Mouse (Mus musculus) retina, postnatal 7 days (tissue): Measurements from ENCODE around the gene Rab5b.
A peak's percentile ranks its signal among the peaks of the same experiment; 100 is the strongest.

Experiments
- DNase-seq: peaks from one replicate; pipeline ENCODE4 v3.0.0-alpha.2; 2012; ENCODE audit warnings: low read depth, low spot score

Gene Rab5b

GRCm38 (mm10) chr10:128699006-128699405 is 2.9 kb upstream of the Rab5b start:
- DNase-seq: no peak

- DNase-seq: no peak
Observed at GRCm38 (mm10) chr10:128697072-128697725, 1.1 kb upstream of the Rab5b start.

GRCm38 (mm10) chr10:128695411-128695991 is 563 bp downstream of the Rab5b start:
- DNase-seq: no peak

DNA sequence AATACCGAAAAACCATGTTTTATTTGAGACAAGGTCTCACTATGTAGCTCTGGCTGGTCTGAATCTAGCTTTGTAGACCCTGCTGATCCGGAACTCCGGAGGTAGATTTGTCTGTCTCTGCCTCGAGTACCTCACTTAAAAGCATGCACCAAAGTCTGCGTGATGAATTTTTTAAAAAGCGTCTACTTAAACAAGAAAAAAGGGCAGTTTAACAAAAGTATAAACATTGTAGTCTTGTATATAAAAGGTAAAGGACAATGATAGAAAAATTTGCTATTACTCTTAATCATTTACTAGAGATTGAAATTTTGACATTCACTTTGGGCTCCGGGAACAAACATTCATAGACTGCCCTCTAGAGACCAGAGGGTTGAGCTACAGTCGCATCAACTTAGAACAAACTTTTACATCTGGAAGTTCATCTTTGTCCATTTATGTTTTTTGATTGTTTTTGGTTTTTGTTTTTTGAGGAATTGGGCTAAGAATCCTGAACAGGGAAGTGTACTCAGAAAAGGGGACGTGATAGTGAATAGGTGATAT is 21.5 kb downstream of the Rab5b start:
- DNase-seq: no peak

GRCm38 (mm10) chr10:128673763-128674468 is 22.1 kb downstream of the Rab5b start, which contains the start of gene Suox:
Suox (minus strand) TSS chr10:128674073.
- DNase-seq: peak; percentile 54

DNA sequence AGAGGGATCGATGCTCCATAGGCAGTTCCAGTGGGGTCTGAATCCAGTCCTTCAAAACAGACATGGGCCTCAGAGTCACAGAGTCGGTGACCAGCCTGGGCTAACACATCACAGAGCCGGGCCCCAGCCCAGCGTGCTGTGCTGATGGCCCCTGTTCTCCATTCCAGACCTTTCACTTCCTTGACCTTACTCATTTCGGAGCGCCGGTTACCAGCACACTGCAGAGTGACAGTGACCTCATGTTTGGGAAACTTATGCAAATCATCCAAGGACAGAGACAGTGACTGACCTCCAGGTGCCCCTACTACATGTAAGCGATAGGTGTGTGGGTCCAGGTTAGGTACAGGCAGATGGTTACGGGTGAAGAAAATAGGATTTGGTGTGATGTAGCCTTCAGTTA is 24.9 kb downstream of the Rab5b start:
- DNase-seq: no peak

DNA sequence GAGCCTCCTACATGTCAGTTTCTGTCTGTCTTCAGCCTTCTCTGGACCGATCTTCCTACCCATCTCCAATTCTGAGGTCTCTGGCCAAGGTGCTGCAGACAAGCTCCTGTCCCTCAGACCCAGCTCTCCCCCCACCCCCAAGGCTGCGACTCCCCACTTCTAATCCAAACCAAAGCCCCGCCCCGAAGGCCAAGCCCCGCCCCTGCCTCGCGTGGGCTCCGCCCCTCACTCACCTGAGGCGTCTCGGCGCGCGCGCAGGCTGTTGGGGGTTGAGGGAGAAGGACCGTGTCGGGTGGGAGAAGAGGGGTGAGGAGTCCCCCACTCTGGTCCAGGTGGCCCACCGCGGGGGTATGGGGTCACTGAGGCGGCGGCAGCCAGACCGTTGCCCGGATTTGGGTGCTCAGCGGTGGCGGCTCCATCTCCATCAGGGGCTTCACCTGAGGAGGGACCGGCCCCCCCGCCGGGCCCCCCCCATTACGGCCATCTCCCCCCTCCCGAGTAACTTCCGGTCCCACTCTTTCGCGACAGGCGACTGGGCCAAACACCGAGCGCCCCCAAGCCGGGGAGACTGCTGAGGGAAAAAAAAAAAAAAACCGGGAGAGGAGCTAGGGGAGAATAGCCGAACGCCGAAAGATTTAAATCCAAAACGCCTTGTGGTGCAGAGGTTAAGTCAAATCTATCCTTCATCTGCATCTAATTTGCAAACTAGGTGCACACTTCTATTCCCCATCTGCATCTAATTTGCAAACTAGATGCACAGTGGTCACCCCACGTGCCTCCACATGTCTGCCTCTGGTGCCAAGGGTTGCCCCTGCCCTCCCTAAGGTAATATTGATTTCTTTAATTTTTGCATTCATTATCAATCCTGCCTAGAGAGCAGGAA is 27.0 kb downstream of the Rab5b start:
- no peak for DNase-seq

GRCm38 (mm10) chr10:128665806-128666205 is 30.3 kb downstream of the Rab5b start:
- DNase-seq: no peak

GRCm38 (mm10) chr10:128665307-128665706 is 30.8 kb downstream of the Rab5b start:
- DNase-seq: no peak

GRCm38 (mm10) chr10:128664808-128665207 is 31.3 kb downstream of the Rab5b start:
- no peak for DNase-seq

GRCm38 (mm10) chr10:128663441-128664220 is 32.4 kb downstream of the Rab5b start:
- no peak for DNase-seq

DNA sequence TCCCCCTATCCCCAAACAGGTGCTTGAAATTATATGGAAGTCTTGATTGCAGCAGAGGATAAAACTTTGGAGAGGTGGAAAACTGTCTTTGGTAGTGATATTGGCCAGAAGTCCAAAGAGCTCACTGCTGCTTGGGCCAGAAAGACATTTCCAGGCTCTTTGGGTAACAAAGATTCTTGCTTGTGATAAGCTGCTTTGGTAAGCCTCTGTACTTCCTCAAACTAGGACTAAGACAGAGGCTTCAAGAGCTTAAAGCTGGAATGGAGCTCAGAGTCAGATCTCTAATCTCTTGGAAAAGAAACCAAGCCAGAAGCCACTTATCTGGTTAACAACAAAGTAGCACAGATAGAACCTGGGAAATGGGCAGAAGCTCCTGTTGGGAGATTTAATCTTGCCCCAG is 33.6 kb downstream of the Rab5b start:
- no peak for DNase-seq

DNA sequence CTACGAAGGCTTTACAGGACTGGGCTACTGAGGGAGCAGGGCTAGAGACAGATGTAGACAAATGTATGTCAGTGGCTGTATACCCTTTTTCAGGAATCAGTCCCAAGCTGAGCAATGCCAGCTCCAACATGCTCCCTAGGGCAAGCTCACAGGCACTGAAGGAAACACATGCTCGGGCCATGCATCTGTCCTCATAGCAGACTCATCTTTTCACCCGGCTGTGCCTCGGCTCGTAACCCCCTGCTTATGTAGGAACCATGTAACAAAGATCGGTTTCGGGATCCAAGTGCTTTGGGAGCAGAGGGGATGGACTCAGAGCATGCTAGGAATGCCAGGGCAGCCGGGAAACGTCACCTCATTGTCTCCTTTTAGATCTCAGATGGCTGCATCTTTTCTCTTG is 36.6 kb downstream of the Rab5b start:
- DNase-seq: no peak

DNA sequence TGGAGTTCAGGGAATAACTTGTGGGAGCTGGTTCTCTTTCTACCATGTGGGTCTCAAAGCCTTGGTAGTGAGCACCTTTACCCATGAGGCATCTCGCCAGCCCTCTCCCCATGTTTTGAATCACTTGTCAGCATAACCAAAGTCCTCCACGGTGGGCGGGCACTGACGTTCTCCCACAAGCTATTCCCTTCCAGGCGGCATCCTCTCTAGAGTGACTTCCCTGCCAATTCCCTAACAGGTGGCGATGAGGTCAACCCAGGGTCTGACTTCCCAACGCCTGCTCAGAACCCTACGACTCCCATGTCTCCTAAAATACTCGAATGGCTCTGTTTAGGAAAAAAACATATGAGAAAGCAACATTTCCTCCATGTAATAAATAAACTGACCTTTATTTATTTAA is 38.2 kb downstream of the Rab5b start:
- DNase-seq: no peak

DNA sequence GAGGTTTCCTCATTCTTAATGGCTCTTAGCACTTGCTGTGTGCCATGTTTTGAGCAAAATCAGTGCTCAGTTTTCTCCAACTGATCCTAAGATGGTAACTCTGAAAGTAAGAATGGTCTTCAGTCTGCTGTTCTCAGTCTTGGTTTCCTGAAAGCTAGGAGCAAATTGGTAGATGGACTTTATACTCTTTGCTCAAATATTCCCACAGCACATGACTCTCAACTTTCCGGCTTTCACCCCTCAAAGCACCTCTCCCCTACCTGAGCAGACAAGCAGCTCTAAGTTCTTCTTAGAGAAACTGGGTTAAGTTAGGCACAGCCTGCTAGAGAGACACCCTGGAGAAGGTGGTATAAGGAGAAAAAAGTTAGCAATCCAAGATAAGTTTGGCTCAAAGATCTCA is 39.3 kb downstream of the Rab5b start:
- no peak for DNase-seq

DNA sequence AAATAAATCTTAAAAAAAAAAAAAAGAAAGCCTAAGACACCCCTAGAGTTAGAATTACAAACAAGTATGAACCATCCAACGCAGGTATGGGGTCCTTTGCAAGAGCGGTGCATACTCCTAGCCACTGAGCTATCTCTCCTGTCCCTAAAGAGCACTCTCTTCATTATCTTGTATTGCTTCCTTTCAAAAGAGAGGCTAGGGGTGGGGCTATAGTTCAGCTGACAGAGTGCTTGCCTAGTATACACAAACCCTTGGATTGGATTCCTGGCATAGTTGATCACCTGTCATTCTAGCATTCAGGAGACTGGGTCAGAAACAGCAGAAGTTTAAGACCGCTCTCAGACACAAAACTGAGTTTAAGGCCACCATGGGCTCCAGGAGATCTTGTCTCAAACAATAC is 40.8 kb downstream of the Rab5b start:
- DNase-seq: no peak

- DNase-seq: no peak
Observed at GRCm38 (mm10) chr10:128653866-128654265, 42.2 kb downstream of the Rab5b start.

GRCm38 (mm10) chr10:128646139-128647089 is 49.6 kb downstream of the Rab5b start:
- no peak for DNase-seq

GRCm38 (mm10) chr10:128645111-128646011 is 50.7 kb downstream of the Rab5b start, which contains the start of gene Ikzf4:
Ikzf4 (minus strand) TSS chr10:128645991.
- no peak for DNase-seq
